Mouse (Mus musculus): ENCODE measurements around the gene Med26.

DNA sequence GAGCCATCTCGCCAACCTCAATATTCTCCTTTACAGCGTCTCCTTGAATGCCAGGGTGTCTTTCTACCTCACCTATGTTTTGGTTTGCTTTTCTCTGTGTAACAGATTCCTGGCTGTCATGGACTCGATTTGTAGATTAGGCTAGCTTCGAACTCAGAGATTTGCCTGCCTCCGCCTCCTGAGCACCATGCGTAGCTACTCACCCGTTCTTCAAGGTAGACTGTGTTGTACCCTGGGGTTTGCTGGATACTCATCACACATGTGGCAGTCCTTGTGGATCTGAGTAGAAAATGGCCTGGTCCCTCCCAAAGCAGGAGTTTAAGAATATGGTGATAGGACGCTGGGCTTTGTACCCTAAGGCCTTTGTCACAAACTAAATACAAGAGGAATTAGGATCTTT is 54.7 kb downstream of the Med26 start:
- TF ChIP-seq CTCF (IDR thresholded peaks at IDR 0.05; ENCODE audit: low read depth) (no peak), EP300 (IDR thresholded peaks at IDR 0.05; ENCODE audit: low read depth) (no peak)
